ENCODE assay signal across 22 mouse cellular contexts in genomic region chr13:117041021-117041420, GRCm38 (mm10). TPM values are rescaled to one million over a fixed set of nuclear protein-coding genes. Genes with fewer than 3 reads are reported as not detected.
DNase-seq lines count a peak whose midpoint lies in the region; ATAC-seq and TF ChIP-seq lines count a peak whose summit lies in the region.
"Had no signal": no experiment of that assay in that cellular context is flagged by ENCODE, and none has a peak within 500 bp of the region (broad histone marks: within the 10 kb centered on the region; RNA-seq: fewer than 3 reads in every experiment).

No protein-coding gene starts in this region.

- H3K4me3 ChIP-seq in heart, adult 2 months: no peak overlapping the region
- H3K4me3 ChIP-seq in heart, embryonic 12.5 days: no peak overlapping the region
- H3K4me3 ChIP-seq in gastrocnemius, adult 2 months: no peak overlapping the region
- H3K4me3 ChIP-seq in lung, postnatal 0 days (ENCODE audit: low read depth, low read length): no peak overlapping the region
- H3K4me3 ChIP-seq: forebrain, embryonic 10.5 days; forebrain, embryonic 13.5 days; heart, embryonic 10.5 days; hindbrain, embryonic 10.5 days; hindbrain, embryonic 13.5 days had no signal

- H3K27me3 ChIP-seq in heart, adult 2 months (ENCODE audit: control insufficient read depth, insufficient read depth, low read length): no peaks in the 10 kb centered on the region
- H3K27me3 ChIP-seq in heart, embryonic 12.5 days (replicated peaks): no peaks in the 10 kb centered on the region
- H3K27me3 ChIP-seq in lung, postnatal 0 days (replicated peaks; ENCODE audit: insufficient read depth, low read length): no peaks in the 10 kb centered on the region
- H3K27me3 ChIP-seq: forebrain, embryonic 13.5 days; hindbrain, embryonic 13.5 days had no signal

- ATAC-seq in heart, embryonic 12.5 days (ENCODE audit: insufficient number of reproducible peaks, low FRiP score): no peak
- no peak for ATAC-seq in inflammation-experienced regulatory T-cells, adult 6 months
- ATAC-seq in lung, postnatal 0 days: no peak
- ATAC-seq: activated CD4-positive, CD25-positive, alpha-beta regulatory T cell, adult 4 months; forebrain, embryonic 13.5 days; forebrain, embryonic 16.5 days; hindbrain, embryonic 16.5 days; intestine, postnatal 0 days had no signal

- no peaks in the 10 kb centered on the region for H3K9me3 ChIP-seq in heart, embryonic 12.5 days (replicated peaks)
- no peaks in the 10 kb centered on the region for H3K9me3 ChIP-seq in lung, postnatal 0 days (ENCODE audit: low read length)
- H3K9me3 ChIP-seq: forebrain, embryonic 10.5 days; forebrain, embryonic 13.5 days; heart, embryonic 10.5 days; hindbrain, embryonic 10.5 days; hindbrain, embryonic 13.5 days had no signal

- H3K4me1 ChIP-seq in heart, adult 2 months (ENCODE audit: control insufficient read depth, insufficient read depth, low read length): no peaks in the 10 kb centered on the region
- H3K4me1 ChIP-seq in heart, embryonic 12.5 days (replicated peaks): no peaks in the 10 kb centered on the region
- no peaks in the 10 kb centered on the region for H3K4me1 ChIP-seq in lung, postnatal 0 days (ENCODE audit: insufficient read depth, low read depth, low read length)
- H3K4me1 ChIP-seq: forebrain, embryonic 10.5 days; forebrain, embryonic 13.5 days; heart, embryonic 10.5 days; hindbrain, embryonic 10.5 days; hindbrain, embryonic 13.5 days had no signal

- H3K36me3 ChIP-seq in heart, adult 2 months (ENCODE audit: control insufficient read depth, insufficient read depth, low read length): peaks cover 2% of the 10 kb centered on the region; the same call in 1 of the 2 replicates
- H3K36me3 ChIP-seq in heart, embryonic 12.5 days: no peaks in the 10 kb centered on the region
- no peaks in the 10 kb centered on the region for H3K36me3 ChIP-seq in lung, postnatal 0 days (ENCODE audit: insufficient read depth, low read length)
- H3K36me3 ChIP-seq: forebrain, embryonic 10.5 days; heart, embryonic 10.5 days; hindbrain, embryonic 10.5 days; hindbrain, embryonic 13.5 days had no signal

- no peak for TF ChIP-seq EP300 in heart, adult 2 months (IDR thresholded peaks at IDR 0.05; ENCODE audit: insufficient read depth, low read depth, low read length)
- TF ChIP-seq EP300 in lung, postnatal 0 days (IDR thresholded peaks at IDR 0.05): no peak

- H3K79me2 ChIP-seq in heart, adult 2 months (replicated peaks; ENCODE audit: control insufficient read depth, insufficient read depth, low read length): no peaks in the 10 kb centered on the region

- no peak for TF ChIP-seq POLR2A in heart, adult 2 months (IDR thresholded peaks at IDR 0.05; ENCODE audit: insufficient read depth, low read depth, low read length)

- no peak overlapping the region for H3K4me2 ChIP-seq in heart, embryonic 12.5 days
- no peak overlapping the region for H3K4me2 ChIP-seq in lung, postnatal 0 days (replicated peaks; ENCODE audit: low read depth, low read length)
- H3K4me2 ChIP-seq: forebrain, embryonic 13.5 days; hindbrain, embryonic 13.5 days had no signal

- peak overlapping the region; percentile 38 for H3K27ac ChIP-seq in heart, adult 2 months
- no peak overlapping the region for H3K27ac ChIP-seq in heart, embryonic 12.5 days (ENCODE audit: poor library complexity, severe bottlenecking)
- peak overlapping the region; percentile 85 for H3K27ac ChIP-seq in gastrocnemius, adult 2 months
- H3K27ac ChIP-seq in lung, postnatal 0 days (ENCODE audit: low read length): no peak overlapping the region
- H3K27ac ChIP-seq: forebrain, embryonic 10.5 days; forebrain, embryonic 13.5 days; heart, embryonic 10.5 days; hindbrain, embryonic 10.5 days; hindbrain, embryonic 13.5 days had no signal

- TF ChIP-seq CTCF in heart, adult 2 months (IDR thresholded peaks at IDR 0.05): no peak
- TF ChIP-seq CTCF in gastrocnemius, adult 2 months (IDR thresholded peaks at IDR 0.05): no peak
- no peak for TF ChIP-seq CTCF in lung, postnatal 0 days (IDR thresholded peaks at IDR 0.05)

- intact Hi-C loops in heart, adult 2 months (cut with DNase I): no loop called here
- intact Hi-C loops in gastrocnemius, adult 2 months (cut with DNase I): no loop called here

- no peak for DNase-seq in heart, adult 2 months
- peak; percentile 76 for DNase-seq in gastrocnemius, adult 2 months
- peak; percentile 16 for DNase-seq in gastrocnemius, postnatal 10 days
- DNase-seq in skeletal muscle tissue, adult 2 months (ENCODE audit: low read depth, low spot score): peak; percentile 84
- no peak for DNase-seq in lung, postnatal 0 days (ENCODE audit: low spot score)
- DNase-seq: adrenal gland, adult 8-10 months; adrenal gland, postnatal 25 days; cerebellum, adult 18-20 months; cerebellum, adult 9-10 months; cerebellum, postnatal 14 days; kidney, adult 2 months had no signal

- no peak overlapping the region for H3K9ac ChIP-seq in heart, adult 2 months (ENCODE audit: low read depth, low read length)
- H3K9ac ChIP-seq in heart, embryonic 12.5 days: no peak overlapping the region
- H3K9ac ChIP-seq in lung, postnatal 0 days (replicated peaks; ENCODE audit: low read depth): no peak overlapping the region
- H3K9ac ChIP-seq: forebrain, embryonic 13.5 days; hindbrain, embryonic 13.5 days had no signal

RNA-seq across cellular contexts. Expression of gene Parp8, which starts 15.7 kb away (rescaled TPM):
- 1 to 10 TPM; 9.2 to 9.5 TPM for total RNA-seq in heart, adult 2 months (2021)
- polyA plus RNA-seq in heart, adult 2 months (2012; rRNA removed): 7.9 and 14.7 TPM in 2 replicates
- 15.4 and 15.6 TPM in 2 replicates for polyA plus RNA-seq in heart, embryonic 12.5 days (2016; fragmentation: Nextera tagmentation; extraction: Ambion mirVana)
- total RNA-seq in gastrocnemius, adult 2 months (2021): 10 to 100 TPM; 12.9 to 14.5 TPM
- total RNA-seq in gastrocnemius, postnatal 10 days (2021): 10 to 100 TPM; 18.4 to 21.9 TPM
- 10 to 100 TPM; 12.0 to 28.7 (median 23.7) TPM for polyA plus RNA-seq in inflammation-experienced regulatory T-cells, adult 6 months (2017; shearing (Covaris generic))
- 5.6 and 6.8 TPM in 2 replicates for polyA plus RNA-seq in lung, postnatal 0 days (2015; fragmentation: Nextera tagmentation; extraction: Ambion mirVana)

Comparison
In these comparisons a context has a peak if more than half of its experiments do, and no peak if none do; other contexts are left out.
1. H3K27ac ChIP-seq: peak in heart, adult 2 months (single experiment) and gastrocnemius, adult 2 months (single experiment); none in heart, embryonic 12.5 days (single experiment) and lung, postnatal 0 days (single experiment).
2. DNase-seq: peak in gastrocnemius, adult 2 months (single experiment), gastrocnemius, postnatal 10 days (single experiment) and skeletal muscle tissue, adult 2 months (single experiment); none in heart, adult 2 months (0 of 2) and lung, postnatal 0 days (single experiment).